Mouse (Mus musculus) intestine, embryonic 15.5 days (tissue): ENCODE results near the gene Msantd3. TPM values are rescaled to one million over a fixed set of nuclear protein-coding genes. Genes with fewer than 3 reads are reported as not detected.

Source experiments
- ATAC-seq: fragments of 200-750 bp; cut with Nextera tagmentation; 2 replicates; pipeline ENCODE4 v1.8.0; 2017; ENCODE audit warnings: moderate TSS enrichment, moderate library complexity
- H3K27ac ChIP-seq: fragments of 300-500 bp; sonication (generic); 2 replicates; pipeline ENCODE4 v1.5.1; 2015; ENCODE audit warnings: mild to moderate bottlenecking, inconsistent platforms
- H3K27me3 ChIP-seq: fragments of 300-500 bp; sonication (generic); replicated peaks from 2 replicates; pipeline ENCODE4 v1.6.1; 2015; ENCODE audit warnings: inconsistent platforms
- H3K36me3 ChIP-seq: fragments of 300-500 bp; sonication (generic); 2 replicates; pipeline ENCODE4 v1.6.1; 2015; ENCODE audit warnings: inconsistent platforms
- H3K4me1 ChIP-seq: fragments of 300-500 bp; sonication (generic); replicated peaks from 2 replicates; pipeline ENCODE4 v1.6.1; 2015; ENCODE audit warnings: inconsistent platforms
- H3K4me2 ChIP-seq: fragments of 300-500 bp; sonication (generic); replicated peaks from 2 replicates; pipeline ENCODE4 v1.6.1; 2015; ENCODE audit warnings: mild to moderate bottlenecking, inconsistent platforms
- H3K4me3 ChIP-seq: fragments of 300-500 bp; sonication (generic); replicated peaks from 2 replicates; pipeline ENCODE4 v1.5.1; 2015; ENCODE audit warnings: inconsistent platforms
- H3K9ac ChIP-seq: fragments of 300-500 bp; sonication (generic); 2 replicates; pipeline ENCODE4 v1.6.1; 2015; ENCODE audit warnings: inconsistent platforms
- H3K9me3 ChIP-seq: fragments of 300-500 bp; sonication (generic); 2 replicates; pipeline ENCODE4 v1.6.1; 2016; ENCODE audit warnings: inconsistent platforms
- WGBS: fragments of 180-500 bp; shearing (Covaris S2); methylation state at CpG from one replicate; pipeline ENCODE4 v1.1.7; 2015; 5-methylcytosine and 5-hydroxymethylcytosine counted together
- polyA plus RNA-seq: library from polyadenylated mRNA; unstranded; fragments of >200 nt; fragmentation: Nextera tagmentation; extraction: Ambion mirVana; gene quantifications from 2 replicates; pipeline ENCODE4 v1.2.1, GENCODE M21; 2015

The Msantd3 gene
- polyA plus RNA-seq, 1 experiment from 2014 or later, result 19.8 TPM

GRCm38 (mm10) chr4:48576361-48576760 lies 36.6 kb downstream of the Msantd3 start:
- H3K4me3 ChIP-seq, result no peak overlapping the region
- H3K4me2 ChIP-seq, result no peak overlapping the region
- H3K36me3 ChIP-seq, result no peaks in the 10 kb centered on the region
- no peak for ATAC-seq
- 82% methylated on average over 7 of the region's 7 CpGs for WGBS
- H3K27me3 ChIP-seq, result no peaks in the 10 kb centered on the region
- no peaks in the 10 kb centered on the region for H3K9me3 ChIP-seq
- no peak overlapping the region for H3K9ac ChIP-seq
- H3K4me1 ChIP-seq, result no peaks in the 10 kb centered on the region
- H3K27ac ChIP-seq, result no peak overlapping the region

DNA sequence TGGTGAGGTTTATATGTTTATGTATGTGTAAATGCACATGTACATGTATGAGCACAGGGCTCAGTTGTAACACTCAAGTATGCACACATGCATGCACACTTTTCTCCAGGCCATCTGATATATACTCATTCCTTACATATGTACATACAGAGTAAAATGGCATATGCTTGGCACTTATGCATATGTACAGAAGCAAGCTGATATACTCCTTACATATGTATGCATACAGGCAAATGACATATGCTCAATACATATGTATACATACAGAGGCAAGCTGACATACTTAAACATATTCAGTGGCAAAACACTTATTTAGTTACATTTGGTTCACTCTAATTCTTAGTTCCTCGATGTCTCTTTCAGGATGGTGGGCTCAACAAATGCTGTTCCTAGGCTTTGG lies 38.1 kb downstream of the Msantd3 start:
- H3K36me3 ChIP-seq, result no peaks in the 10 kb centered on the region
- no peaks in the 10 kb centered on the region for H3K4me1 ChIP-seq
- 87% methylated on average over 1 of the region's 1 CpGs for WGBS
- no peak overlapping the region for H3K9ac ChIP-seq
- no peak overlapping the region for H3K4me2 ChIP-seq
- ATAC-seq, result no peak
- no peaks in the 10 kb centered on the region for H3K9me3 ChIP-seq
- no peak overlapping the region for H3K27ac ChIP-seq
- no peaks in the 10 kb centered on the region for H3K27me3 ChIP-seq
- no peak overlapping the region for H3K4me3 ChIP-seq

- H3K4me1 ChIP-seq, result no peaks in the 10 kb centered on the region
- H3K9me3 ChIP-seq, result no peaks in the 10 kb centered on the region
- no peak overlapping the region for H3K4me2 ChIP-seq
- no peaks in the 10 kb centered on the region for H3K27me3 ChIP-seq
- no peaks in the 10 kb centered on the region for H3K36me3 ChIP-seq
- no peak overlapping the region for H3K4me3 ChIP-seq
- ATAC-seq, result no peak
- no peak overlapping the region for H3K27ac ChIP-seq
- WGBS, result 53% methylated on average over 4 of the region's 4 CpGs
- H3K9ac ChIP-seq, result no peak overlapping the region
These were observed 38.7 kb downstream of the Msantd3 start for GRCm38 (mm10) chr4:48578399-48578798.

DNA sequence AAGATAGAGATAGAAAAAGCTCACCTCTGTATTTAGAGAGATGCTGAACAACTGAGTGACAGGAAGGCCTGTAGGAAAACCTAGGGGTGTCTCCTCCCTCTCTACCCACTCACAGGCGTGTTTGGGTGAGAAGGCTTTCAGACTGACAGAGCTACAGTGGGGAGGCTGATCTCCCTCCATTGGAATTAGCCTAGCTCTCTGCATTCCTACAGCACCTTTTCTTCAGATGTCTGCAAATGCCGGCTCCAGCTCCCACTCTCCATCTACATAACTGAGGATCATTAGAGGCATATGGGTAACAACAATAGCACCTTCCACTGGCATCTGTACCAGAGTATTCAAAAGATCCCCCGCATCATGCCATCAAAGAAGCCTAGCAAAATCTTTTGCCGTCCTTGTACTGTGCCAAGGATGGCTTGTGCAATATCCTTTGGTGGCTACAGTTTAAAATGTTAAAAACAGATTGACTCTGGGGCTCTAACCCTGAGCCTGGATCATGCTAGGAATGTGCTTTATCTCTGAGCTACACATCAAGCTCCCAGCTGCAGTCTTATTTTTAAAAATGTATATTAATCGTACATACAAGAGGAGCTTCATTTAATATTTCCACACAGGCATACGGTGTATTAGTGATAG lies 39.9 kb downstream of the Msantd3 start:
- 59% methylated on average over 6 of the region's 6 CpGs for WGBS
- Histone ChIP-seq H3K27ac (no peak overlapping the region), H3K4me2 (no peak overlapping the region), H3K9me3 (no peaks in the 10 kb centered on the region), H3K4me1 (no peaks in the 10 kb centered on the region), H3K4me3 (no peak overlapping the region), H3K9ac (no peak overlapping the region), H3K36me3 (no peaks in the 10 kb centered on the region), H3K27me3 (no peaks in the 10 kb centered on the region)
- ATAC-seq, result no peak

- H3K4me2 ChIP-seq, result no peak overlapping the region
- H3K9me3 ChIP-seq, result no peaks in the 10 kb centered on the region
- no peaks in the 10 kb centered on the region for H3K36me3 ChIP-seq
- no peak overlapping the region for H3K9ac ChIP-seq
- 38% methylated on average over 2 of the region's 2 CpGs for WGBS
- ATAC-seq, result no peak
- H3K4me1 ChIP-seq, result no peaks in the 10 kb centered on the region
- H3K4me3 ChIP-seq, result no peak overlapping the region
- no peak overlapping the region for H3K27ac ChIP-seq
- no peaks in the 10 kb centered on the region for H3K27me3 ChIP-seq
These were observed 41.5 kb downstream of the Msantd3 start for GRCm38 (mm10) chr4:48581201-48581600.

DNA sequence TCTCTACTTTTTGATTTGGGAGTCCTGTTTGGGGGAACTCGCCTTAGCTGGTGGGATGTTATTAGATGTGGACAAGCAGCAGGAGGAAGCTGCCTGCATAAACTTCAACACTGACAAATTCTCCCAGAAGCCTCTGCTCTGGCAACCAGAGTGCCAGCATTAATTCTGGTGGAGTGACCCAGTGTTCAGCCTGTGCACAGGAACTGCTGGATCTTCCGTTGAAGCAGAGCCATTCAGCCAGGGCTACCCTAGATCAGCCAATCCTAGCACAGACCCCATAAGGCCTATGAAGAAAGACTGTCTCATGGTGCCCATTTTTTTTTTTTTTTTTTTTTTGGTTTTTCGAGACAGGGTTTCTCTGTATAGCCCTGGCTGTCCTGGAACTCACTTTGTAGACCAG lies 42.3 kb downstream of the Msantd3 start:
- peaks cover 4% of the 10 kb centered on the region; the same call in 1 of the 2 replicates for H3K4me1 ChIP-seq
- no peaks in the 10 kb centered on the region for H3K9me3 ChIP-seq
- no peak for ATAC-seq
- H3K4me2 ChIP-seq, result no peak overlapping the region
- H3K27ac ChIP-seq, result no peak overlapping the region
- H3K9ac ChIP-seq, result no peak overlapping the region
- 91% methylated on average over 2 of the region's 3 CpGs for WGBS
- H3K4me3 ChIP-seq, result no peak overlapping the region
- H3K27me3 ChIP-seq, result no peaks in the 10 kb centered on the region
- H3K36me3 ChIP-seq, result no peaks in the 10 kb centered on the region

GRCm38 (mm10) chr4:48582941-48583340 lies 43.2 kb downstream of the Msantd3 start:
- ATAC-seq, result no peak
- Histone ChIP-seq H3K4me3 (no peak overlapping the region), H3K9ac (no peak overlapping the region), H3K27me3 (no peaks in the 10 kb centered on the region), H3K9me3 (no peaks in the 10 kb centered on the region), H3K36me3 (no peaks in the 10 kb centered on the region), H3K4me2 (no peak overlapping the region), H3K27ac (no peak overlapping the region), H3K4me1 (peaks cover 4% of the 10 kb centered on the region; the same call in 1 of the 2 replicates)
- WGBS, result 81% methylated on average over 2 of the region's 2 CpGs

DNA sequence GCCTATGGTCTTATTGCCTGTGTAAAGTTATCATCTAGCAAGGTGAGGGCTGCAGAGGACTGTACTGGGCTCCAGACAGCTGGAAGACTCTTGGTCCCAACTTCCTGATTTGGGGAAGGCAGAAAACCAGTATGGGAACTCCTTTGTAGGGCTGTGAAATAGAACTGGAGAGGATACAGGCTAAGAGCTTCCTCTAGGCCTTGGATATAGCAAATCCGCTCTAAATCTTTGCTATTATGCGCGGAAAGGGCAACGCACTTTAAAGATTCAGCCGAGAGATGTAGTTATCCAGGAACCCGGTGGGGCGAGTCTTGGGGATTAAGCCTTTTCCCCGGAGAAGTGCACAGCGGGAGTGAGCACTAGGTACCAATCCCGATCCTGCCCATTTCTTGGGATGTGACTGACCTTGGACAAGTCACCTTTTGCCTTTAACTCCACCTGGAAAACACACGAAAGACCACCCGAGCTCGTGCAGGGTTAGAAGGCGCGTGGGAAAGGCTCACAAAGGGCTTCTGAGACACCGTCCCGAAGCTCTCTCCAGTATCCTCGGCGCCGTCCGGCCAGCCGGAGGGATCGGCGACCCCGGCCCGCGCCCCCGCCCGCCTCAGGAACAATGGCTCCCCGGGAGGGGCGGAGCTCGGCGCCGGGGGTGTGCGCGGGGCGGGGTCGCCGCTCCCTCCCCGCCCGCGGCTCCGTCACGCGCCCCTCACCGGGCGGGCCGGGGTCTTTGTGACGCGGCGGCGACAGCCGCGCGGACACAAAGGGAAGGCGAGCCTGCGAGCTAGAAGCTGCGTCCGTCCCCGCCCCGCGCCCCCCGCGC lies 44.9 kb downstream of the Msantd3 start, which contains the start of gene Tmeff1:
Gene Tmeff1, plus strand, starts transcription at position 754 of the 820 bp plus-strand sequence.
- Histone ChIP-seq H3K27me3 (no peaks in the 10 kb centered on the region), H3K4me3 (peak within 1 kb of the TSS; percentile 65), H3K9ac (peak within 1 kb of the TSS; percentile 86), H3K36me3 (no peaks in the 10 kb centered on the region), H3K27ac (peak within 1 kb of the TSS; percentile 88), H3K9me3 (no peaks in the 10 kb centered on the region), H3K4me1 (peaks cover 6% of the 10 kb centered on the region; the same call in 1 of the 2 replicates), H3K4me2 (peak within 1 kb of the TSS; percentile 69)
- 1% methylated on average over 53 of the region's 64 CpGs for WGBS
- peak; percentile 71 for ATAC-seq

DNA sequence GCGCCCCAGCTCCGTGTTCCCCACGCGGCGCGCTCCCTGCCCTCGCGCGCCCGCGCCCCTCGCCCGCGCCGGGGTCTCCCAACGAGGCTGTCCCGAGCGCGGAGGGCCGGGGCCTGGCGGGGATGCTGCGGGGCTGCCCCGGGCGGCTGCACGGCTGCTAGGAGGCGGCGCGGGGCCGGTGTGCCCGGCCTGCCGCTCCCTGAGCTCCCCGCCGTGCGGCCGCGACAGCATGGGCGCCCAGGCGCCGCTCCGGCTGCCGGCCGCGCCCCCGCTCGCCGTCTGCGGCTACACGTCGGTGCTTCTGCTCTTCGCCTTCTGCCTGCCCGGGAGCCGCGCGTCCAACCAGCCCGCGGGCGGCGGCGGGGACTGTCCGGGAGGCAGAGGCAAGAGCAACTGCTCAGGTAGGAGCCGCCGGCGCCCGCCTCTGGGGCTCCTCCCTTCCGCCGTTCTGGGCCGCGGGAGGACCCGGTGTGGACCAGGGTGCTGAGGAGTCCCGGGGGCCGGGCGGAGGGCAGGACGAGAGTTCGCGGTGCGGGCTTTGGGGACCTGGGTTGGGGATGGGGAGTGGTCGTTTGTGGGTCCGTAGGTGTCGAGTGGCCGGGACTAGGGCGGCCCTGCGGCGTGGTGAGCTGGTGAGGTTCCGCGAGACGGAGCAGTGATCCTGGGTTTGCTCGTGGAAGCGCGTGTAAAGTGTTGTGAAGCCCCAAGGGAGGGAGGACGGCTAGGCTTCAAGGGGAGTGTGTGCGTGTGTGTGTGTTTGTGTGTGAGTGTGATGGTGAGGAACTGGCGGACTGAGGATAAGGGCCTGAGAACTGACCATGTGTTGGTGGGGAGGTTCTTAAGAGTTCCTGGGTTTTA lies 45.7 kb downstream of the Msantd3 start:
- Histone ChIP-seq H3K9me3 (no peaks in the 10 kb centered on the region), H3K9ac (peak overlapping the region; percentile 86), H3K4me1 (peaks cover 6% of the 10 kb centered on the region; the same call in 1 of the 2 replicates), H3K27ac (peak overlapping the region; percentile 88), H3K27me3 (no peaks in the 10 kb centered on the region), H3K36me3 (no peaks in the 10 kb centered on the region), H3K4me2 (peak overlapping the region; percentile 69), H3K4me3 (peak overlapping the region; percentile 65)
- peak; percentile 85 for ATAC-seq
- WGBS, result under 1% methylated on average over 80 of the region's 92 CpGs

- no peaks in the 10 kb centered on the region for H3K36me3 ChIP-seq
These were observed 46.5 kb downstream of the Msantd3 start for GRCm38 (mm10) chr4:48586099-48586821.

GRCm38 (mm10) chr4:48587526-48587925 lies 47.8 kb downstream of the Msantd3 start:
- no peak overlapping the region for H3K4me2 ChIP-seq
- H3K36me3 ChIP-seq, result no peaks in the 10 kb centered on the region
- H3K27me3 ChIP-seq, result no peaks in the 10 kb centered on the region
- no peak for ATAC-seq
- no peak overlapping the region for H3K9ac ChIP-seq
- 95% methylated on average over 2 of the region's 2 CpGs for WGBS
- H3K27ac ChIP-seq, result no peak overlapping the region
- H3K4me1 ChIP-seq, result peaks cover 6% of the 10 kb centered on the region; the same call in 1 of the 2 replicates
- no peak overlapping the region for H3K4me3 ChIP-seq
- H3K9me3 ChIP-seq, result no peaks in the 10 kb centered on the region

More at GRCm38 (mm10) chr4:48586099-48586821, 46.5 kb downstream of the Msantd3 start:
- H3K9ac ChIP-seq, result peak overlapping the region; percentile 86
- peak; percentile 62 for ATAC-seq
- peak overlapping the region; percentile 69 for H3K4me2 ChIP-seq
- H3K9me3 ChIP-seq, result no peaks in the 10 kb centered on the region
- peak overlapping the region; percentile 88; the same call in 1 of the 2 replicates for H3K27ac ChIP-seq
- peaks cover 6% of the 10 kb centered on the region; the same call in 1 of the 2 replicates for H3K4me1 ChIP-seq
- H3K27me3 ChIP-seq, result no peaks in the 10 kb centered on the region
- 3% methylated on average over 12 of the region's 12 CpGs for WGBS
- peak overlapping the region; percentile 65 for H3K4me3 ChIP-seq
